Mouse (Mus musculus): ENCODE results near the gene Iqcf5.

Iqcf5 gene

DNA sequence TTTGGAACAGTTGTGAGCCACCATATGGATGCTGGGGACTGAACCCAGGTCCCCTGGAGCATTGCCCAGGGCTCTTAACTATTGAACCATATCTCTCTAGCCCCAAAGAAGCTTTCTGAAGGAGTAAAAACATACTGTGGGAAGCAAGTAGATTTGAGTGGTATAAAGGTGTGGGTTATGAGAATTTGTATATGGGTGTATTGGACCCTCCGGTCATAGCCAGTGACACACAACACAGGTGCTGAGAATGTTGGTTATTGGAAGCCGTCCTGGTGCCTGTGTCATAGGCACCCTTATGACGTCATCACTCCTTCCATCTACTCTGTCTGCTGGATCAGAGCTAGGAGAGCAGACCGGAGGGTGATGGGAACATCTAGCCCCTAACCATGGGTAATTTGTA is at the start of gene Iqcf5:
Iqcf5 (plus strand) TSS at position 301 of the 400 bp plus-strand sequence.
- DNase-seq (ENCODE audit: low spot score): no peak

DNA sequence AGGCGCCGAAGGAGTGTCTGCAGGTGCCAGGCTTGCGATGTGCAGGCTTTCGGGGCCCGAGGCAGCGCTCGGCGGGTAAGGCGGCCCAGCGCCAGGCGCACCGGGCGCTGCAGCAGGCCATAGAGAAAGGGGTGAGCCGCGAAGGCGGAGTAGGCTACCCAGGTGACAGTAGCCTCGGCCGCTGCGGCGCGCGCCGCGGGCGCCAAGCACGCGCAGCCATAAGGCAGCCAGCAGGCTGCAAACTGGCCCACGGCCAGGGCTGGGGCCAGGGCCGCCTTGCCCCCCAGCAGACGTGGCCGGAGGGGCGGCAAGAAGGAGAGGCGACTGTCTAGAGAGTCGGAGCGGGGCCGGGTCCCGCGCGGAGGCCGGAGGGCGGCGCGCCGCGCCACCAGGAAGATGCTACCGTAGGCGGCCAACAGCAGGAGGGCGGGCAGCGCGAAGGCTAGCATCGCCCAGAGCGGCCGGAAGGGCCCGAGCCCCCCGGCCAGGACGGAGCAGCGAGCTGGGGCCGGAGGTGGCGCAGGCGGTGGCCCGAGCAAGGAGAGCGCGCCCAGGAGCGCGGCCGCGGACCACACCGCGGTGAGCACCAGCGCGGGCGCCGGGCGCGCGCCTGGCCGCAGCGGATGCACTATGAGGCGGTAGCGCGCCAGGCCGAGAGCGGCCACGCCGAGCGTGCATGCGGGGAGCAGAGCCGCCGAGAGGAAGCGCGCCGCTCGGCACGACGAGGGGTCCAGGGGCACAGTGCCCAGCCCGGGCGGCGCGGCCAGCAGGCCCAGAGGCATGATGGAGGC is 49.4 kb upstream of the Iqcf5 start:
- peak; percentile 77 for DNase-seq (ENCODE audit: low spot score)

DNA sequence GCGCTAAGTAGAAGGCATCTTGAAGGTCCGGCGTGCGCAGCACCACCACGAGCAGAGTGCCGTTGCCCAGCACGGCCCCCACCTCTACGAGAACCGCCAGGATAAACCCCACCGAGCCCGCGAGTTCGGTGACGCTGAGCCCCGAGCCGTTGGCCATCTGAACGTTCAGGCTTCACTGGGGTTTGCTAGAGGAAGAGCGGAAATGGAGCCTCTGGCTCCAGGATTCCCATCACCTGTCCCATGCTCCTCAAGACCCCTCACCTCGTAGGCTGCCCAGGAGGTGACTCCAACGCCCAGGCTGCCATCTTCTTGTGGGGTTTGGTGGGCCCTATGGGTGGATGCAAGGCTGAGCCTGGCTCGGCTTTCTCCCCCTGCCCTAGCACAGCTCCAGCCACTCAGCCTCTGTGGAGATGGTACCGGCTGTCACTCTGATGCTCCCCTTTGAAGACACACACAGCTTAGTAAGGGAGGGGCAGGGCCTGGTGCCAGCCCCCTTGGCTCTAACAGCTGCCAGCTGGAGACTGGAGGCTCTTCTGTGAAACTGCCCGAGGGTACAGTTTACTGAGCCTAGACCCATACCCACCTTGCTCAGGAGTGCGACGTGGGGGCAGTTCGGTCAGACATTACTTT is 48.7 kb upstream of the Iqcf5 start, which contains the start of gene Gpr62:
Gpr62 (minus strand) TSS at position 368 of the 630 bp plus-strand sequence.
- DNase-seq (ENCODE audit: low spot score): no peak

DNA sequence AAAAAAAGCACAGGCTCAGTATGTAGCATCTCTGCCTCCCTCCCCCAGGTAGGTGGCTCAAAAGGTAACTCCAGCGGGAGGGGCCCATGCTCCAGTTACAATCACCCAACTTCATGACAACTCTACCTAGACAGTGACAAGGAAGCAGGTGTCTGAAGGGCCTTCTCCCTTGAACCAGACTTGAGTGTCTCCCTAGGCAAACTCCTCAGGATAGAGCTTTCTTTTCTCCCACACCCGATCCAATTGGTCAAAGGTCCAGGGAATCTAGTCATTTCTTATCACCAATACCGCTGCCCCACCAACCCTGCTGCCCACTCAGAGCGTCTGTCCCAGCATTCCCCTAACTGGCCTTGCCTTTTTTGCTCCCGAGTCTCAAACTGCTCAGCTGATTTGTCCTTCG is 47.7 kb upstream of the Iqcf5 start:
- DNase-seq (ENCODE audit: low spot score): no peak

DNA sequence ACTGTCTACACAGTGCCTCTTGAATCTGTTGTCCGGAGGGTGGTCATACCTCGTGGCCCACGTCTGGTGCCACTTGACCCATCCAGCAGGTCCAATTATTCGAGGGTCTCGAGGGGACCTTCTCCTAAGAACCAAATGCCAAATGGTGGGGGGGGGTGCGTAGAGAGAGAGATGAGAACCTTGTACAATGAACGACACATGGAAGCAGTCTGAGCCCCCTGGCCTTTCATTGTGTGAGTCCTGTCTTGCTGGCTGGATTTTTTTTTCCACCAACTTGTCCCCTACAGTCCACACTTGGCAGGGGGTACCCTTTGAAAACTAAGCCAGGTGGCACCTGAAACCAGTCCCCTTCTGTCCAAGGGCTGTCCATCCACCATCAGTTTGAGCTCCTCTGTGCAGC is 46.6 kb upstream of the Iqcf5 start:
- no peak for DNase-seq (ENCODE audit: low spot score)

DNA sequence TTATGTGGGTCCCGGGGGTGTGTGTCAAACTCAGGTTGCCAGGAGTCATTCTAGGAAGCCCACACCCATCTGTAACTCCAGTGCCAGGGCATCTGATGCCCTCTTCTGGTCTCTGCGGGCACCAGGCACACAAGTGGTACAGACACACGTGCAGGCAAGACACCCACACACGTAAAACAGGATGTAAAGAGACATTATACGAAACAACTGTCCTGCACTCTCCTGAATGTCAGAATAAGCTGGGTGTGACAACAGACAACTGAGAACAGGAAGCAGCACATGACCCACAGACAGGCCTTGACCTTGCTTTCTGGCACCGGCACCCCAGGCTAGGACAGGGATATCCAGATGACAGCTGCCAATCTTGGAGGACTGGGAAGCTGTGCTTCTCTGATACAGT is 45.1 kb upstream of the Iqcf5 start:
- DNase-seq (ENCODE audit: low spot score): no peak

DNA sequence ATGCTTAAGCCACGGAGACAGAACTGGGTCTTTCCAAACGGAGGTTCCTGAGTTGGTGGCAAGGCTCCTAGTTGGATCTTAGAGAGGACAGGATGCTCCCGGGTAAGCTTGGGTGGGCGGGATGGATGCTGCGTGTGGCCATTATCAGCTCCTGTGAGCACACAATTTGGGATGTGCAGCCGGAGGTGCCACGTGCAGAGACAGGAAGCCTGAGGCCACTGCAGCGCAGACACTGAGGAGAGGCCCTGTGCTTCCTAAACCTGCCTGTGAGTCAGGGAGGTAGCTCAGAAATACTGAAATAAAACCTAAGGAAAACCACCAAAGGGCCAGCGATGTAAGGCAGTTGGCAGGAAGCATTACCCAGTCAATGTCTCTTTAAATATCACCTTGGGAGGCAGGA is 44.6 kb upstream of the Iqcf5 start:
- DNase-seq (ENCODE audit: low spot score): no peak

DNA sequence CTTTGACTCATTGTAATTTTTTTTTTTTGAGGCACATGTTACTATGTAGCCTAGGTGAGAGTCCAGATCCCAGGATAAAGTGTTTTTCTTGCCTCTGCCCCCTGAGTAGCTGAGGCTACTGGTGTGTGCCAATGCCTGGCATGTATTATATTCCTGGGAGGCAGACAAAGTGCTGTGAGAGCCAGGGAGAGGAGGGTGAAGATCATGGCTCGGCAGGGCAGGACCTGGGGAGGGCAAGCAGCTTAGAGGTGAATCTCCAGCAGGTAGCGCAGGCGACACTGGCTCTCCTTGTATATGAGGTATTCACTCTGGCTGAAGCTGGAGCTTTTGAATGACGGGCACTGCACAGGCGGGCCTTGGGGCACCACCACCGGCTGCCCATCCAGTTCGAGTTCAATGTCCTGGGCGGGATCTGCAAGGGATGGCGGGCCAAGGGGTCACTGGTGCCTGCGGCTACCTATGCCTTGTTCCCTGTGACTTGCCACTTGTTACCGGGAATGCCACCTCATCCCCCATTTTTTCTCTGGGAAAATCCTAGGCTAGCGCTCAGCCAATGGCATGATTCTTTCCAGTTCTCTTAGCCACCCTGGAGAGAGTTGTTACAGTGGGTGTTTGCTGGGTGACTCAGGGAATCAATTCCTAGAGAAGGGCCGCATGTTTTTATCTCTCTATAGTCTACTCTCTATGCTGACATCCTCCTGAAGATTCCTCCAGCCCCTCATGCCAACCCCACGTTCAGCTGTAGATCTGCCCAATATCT is 43.2 kb upstream of the Iqcf5 start:
- DNase-seq (ENCODE audit: low spot score): no peak

DNA sequence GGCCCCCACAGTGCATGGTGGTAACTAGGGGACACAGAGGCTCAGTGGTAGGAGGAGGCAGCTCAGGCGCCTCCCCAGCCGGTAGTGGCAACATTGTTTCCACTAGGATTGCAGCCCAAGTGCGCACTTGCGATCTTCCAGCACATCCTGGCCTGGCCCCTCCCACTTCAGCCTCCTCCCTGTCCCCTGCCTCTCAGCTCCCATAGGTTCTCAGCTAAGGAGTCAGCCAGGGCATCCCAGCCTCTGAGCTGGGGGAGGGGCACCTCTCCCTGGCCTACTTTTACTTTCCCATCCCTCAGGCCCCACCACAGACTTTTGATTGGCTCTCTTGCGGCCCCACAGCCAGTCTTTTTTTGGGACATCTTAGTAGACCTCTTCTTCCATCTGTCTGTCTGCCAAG is 42.5 kb upstream of the Iqcf5 start:
- peak; percentile 86 for DNase-seq (ENCODE audit: low spot score)

DNA sequence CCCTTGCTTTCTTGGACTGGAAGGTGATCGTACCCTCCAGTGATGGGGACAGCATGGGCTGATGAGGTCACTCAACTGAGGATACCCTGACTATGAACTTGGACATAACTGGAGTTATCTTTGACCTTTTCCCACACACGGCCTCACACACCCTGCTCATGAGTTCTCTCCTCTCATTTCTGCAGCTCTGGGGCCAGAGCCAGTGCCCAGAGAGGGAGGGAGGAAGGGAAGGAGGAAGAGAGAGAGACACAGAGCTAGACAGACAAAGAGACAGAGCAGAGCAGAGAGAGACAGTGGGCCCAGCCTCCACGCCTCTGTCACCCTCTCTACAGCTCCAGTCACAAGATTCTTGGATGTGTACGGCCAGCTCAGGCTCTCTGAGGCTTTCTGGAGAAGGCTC is 42.1 kb upstream of the Iqcf5 start:
- DNase-seq (ENCODE audit: low spot score): no peak

DNA sequence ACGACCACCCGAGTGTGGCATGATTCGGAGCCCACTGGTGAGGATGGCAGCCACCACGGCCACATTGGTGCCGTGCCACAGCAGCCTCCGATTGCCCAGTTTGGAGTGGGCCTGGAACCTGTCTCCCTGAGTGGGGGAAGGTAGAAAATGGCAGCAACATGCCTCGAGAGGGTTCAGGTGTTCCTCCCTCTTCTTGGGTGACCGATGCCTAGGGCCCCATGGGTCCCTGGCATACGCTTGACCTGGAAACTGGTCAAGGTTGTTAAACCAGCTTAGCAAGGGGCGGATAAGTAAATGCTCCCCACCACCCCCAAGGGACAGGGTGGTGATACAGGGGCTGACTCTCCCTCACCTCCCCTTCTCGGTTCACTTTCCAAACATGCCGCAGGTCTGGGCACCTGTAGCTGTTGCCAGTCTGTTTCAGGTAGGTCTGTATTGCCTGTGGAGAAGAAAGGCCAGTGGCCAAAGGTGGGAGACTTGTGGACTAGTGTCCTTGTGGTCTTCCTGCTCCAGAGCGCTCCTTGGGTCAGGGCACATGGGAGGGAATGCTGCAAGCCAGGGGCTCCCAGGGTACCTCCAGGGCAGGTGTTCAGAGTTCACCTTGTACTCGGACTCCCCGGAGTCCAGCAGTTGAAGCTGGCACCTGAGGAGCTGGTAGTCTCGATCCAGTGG is 41.2 kb upstream of the Iqcf5 start:
- DNase-seq (ENCODE audit: low spot score): no peak

DNA sequence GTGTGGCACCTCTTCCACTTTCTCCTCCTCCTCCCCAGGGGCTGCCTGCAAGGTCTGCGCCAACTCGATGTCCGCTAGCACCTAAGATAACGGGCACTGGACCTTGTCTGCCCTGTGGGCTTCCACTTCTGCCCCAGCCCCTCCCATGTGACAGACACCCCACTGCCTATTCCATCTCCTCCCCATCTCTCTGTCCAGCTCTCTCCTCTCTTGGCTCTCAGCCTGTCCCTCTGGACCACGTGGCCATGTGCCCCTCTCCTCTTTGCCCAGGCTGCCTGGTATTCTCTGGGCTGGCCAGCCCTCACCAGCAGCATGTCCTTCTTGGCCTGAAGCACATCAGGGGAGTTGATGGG is 40.6 kb upstream of the Iqcf5 start:
- no peak for DNase-seq (ENCODE audit: low spot score)

DNA sequence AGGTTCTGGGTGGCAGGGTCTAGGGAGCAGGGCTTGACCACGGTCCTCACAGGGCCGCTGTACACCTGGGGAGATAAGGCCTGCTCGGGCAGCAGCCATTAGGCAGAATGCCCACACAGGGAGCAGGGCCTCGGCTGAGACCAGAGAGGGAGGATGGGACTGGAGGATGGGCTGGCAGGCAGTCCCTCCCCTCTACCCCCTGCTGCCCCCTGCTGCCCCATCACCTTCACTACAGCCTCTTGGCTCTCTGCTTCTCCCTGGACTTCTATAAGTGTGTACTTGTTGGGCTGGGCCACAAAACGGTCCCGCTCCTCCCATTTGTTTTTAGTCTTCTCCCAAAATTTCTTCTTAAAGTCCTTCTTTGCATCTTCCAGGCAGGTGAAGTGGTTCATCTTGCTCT is 39.9 kb upstream of the Iqcf5 start:
- peak; percentile 90 for DNase-seq (ENCODE audit: low spot score)

DNA sequence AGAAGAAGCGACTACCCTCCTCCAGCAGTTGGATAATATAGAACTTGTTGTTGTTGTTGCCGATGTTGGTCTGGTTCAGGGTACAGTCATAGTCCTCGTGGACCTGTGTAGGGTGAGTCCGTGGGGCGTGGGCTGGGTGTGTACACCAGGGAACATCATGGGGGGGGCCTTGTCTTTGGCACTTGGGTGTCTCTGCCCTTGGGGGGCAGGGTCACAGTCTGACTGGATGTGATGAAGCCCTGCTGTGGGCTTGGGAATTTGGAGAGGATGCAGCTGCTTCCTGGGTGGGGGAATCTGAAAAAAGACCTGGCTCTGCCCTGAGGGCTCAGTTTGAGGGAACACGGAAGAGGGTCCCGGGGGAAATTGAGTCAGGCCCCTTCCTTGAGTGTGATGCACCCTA is 39.3 kb upstream of the Iqcf5 start:
- no peak for DNase-seq (ENCODE audit: low spot score)

DNA sequence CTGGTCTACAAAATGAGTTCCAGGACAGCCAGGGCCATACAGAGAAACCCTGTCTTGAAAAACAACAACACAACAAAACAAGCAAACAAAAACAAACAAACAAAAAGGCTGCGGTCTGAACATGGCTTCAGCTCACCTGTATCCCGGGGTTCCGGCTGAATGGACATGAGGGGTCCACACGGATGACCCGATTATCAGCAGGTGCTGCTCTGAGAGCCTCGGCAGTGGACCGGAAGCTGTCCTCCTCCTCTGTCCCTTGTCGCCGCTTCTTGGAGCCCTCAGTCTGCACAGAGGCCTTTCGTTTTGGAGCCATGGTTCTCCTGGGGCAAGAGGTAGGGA is 38.7 kb upstream of the Iqcf5 start, which contains the start of gene Rrp9:
Rrp9 (plus strand) TSS at position 301 of the 339 bp plus-strand sequence.
- DNase-seq (ENCODE audit: low spot score): no peak

DNA sequence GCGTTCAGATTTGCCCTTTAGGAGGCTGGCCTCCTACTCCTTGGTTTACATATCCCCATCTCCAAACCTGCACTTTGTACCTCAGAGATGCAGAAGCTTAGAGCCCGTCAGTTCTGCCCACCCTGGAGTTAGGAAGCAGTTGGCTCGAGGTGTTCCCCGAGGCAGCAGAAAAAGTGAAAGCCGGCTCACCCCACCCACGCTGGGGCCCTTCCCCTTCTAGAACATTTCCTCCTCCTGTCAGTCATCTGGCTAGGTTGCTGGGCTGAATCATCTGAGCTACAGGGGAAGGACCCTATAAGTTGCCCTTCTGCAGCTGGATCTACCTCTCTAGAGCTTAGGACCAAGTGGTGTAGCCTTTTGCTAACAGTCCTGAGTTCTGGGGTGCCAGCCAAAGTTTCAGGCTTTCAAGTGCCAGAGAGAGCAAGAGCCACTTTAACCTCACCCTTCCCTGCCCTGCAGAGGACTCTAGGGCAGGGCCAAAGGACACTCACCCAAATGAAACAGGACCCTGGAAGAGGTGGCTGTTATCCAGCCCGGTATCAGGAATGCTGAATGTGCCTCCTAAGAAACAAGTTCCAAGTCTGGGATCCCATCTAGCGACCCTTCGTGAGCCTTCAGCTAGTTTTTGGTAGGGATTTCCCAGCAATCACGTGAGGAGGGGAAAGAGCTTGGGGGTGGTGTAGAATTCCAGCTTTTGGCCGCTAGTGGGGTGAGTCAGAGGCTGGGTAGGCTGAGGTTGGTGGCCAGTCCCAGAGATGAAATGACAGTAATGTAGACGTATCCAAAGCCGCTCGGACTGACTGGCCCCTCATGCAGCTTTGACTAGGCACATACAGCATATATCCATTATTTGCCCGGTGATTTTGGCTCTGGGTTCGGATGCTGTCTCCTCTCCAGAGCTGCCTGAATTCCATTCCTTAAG is 38.1 kb upstream of the Iqcf5 start:
- DNase-seq (ENCODE audit: low spot score): no peak

DNA sequence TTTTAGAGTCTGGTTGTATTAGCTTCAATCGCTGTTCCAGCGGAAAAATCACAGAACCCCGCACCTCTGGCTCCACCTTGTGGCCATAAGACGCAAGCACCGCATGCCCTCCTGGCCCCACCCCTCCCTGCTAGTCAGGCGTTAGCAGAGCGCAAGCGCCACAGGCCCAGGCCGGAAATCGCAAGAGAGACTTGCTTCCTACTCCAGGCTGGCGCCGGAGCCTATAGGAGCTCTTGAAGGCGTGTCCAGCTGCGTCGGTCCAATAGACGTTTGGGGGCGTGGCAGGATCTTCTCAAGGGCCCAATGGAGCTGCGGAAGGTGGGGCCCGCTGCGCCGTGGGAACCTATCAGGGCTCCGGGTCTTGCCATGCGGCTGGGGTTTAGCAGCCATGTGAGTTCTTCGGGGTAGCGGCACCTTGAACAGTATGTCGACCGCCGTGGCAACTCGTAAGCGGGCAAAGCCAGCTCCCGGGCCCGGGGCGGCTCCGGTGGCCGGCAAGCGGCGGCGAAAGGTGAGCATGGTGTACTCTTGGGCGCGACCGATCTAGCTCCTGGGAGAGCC is 37.4 kb upstream of the Iqcf5 start, which contains the start of gene Parp3:
Parp3 (minus strand) TSS at position 26 of the 561 bp plus-strand sequence.
- DNase-seq (ENCODE audit: low spot score): peak; percentile 100

DNA sequence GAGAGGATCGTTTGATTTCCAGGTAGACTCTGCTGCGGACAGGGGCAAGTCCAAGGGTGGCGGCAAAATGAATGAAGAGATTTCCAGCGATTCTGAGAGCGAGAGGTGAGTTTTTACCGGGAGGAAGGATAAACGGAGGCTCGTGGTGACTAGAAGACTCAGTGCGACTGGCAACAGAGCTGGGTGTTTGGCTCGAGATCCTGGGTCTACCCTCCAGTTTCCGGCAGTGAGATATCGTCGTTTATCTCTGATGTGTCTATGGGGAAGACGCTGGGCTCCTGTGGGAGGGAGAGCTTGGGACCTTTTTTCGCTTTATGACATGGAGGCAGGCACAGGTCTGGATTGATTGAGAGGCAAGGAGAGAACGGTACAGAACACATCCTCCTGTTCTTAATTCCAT is 36.7 kb upstream of the Iqcf5 start:
- DNase-seq (ENCODE audit: low spot score): no peak

DNA sequence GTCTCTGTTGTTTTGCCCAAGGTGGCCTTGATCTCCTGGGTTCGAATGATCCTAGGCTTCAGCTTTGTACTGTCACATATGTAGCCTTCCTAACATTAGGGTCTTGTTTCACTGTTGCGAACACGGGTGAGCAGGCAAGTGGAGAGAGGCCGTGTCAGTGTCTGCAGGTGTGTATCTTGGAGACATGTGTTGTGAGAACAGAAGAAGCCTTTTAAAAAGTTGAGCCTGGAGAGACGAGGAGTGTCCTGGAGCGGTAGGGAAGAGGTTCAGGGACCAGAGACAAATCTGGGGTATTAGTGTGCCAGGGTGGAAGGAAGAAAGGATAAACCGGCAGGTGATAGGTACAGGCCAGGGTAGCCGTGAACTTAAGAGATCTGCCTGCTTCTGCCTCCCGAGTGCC is 36.3 kb upstream of the Iqcf5 start:
- no peak for DNase-seq (ENCODE audit: low spot score)

DNA sequence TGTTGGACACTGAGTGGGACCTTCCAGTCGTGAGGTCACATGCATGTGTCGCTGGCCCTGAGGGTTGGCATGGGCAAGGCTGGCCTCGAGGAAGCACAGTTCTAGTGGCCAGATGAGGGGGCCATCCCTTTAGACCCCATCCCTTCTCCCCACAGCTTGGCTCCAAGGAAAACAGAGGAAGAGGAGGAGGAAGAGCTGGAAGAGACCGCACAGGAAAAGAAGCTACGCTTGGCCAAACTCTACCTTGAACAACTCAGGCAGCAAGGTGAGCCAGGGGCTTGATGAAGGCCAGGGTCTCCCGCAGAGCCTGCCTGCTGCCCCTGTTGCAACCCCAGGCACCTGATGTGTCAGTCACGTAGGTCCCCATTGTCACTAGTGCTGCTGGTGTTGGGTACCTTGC is 33.8 kb upstream of the Iqcf5 start:
- no peak for DNase-seq (ENCODE audit: low spot score)

DNA sequence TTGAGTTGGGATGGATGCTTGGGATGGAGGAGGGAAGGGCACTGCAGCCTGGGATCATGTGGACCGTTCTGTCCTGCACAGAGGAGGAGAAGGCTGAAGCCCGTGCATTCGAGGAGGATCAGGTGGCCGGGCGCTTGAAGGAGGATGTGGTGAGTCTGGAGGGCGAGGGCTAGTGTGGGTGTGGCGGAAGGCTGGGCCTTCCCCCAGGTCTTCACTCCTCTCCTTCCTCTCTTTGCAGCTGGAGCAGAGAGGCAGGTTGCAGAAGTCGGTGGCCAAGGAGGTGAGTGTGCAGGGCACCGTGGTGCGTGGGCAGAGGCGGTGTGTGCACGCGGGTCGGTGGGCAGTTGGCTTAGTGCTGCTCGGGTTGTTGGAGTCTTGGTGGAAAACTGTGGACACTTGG is 33.3 kb upstream of the Iqcf5 start:
- no peak for DNase-seq (ENCODE audit: low spot score)
